19 mouse cellular contexts compared by ENCODE assay signal in genomic region chr1:185608440-185608839, GRCm38 (mm10).
"Had no signal": no experiment of that assay in that cellular context is flagged by ENCODE, and none has a peak within 500 bp of the region (broad histone marks: within the 10 kb centered on the region; RNA-seq: fewer than 3 reads in every experiment).

No protein-coding gene starts in this region.

- H3K9ac ChIP-seq: lung, embryonic 14.5 days; midbrain, embryonic 12.5 days; neural tube, embryonic 13.5 days; neural tube, embryonic 15.5 days had no signal

- H3K27me3 ChIP-seq: midbrain, embryonic 12.5 days; neural tube, embryonic 13.5 days; neural tube, embryonic 15.5 days had no signal

- DNase-seq: lung, adult 18-20 months; lung, embryonic 14.5 days; lung, postnatal 10 days; lung, postnatal 4 days; midbrain, embryonic 14.5 days; retina, postnatal 1 day; right cerebral cortex, adult 18-20 months; right cerebral cortex, postnatal 25 days; right cerebral cortex, postnatal 4 days; spleen, adult 18-20 months; thymus, adult 18-20 months; thymus, postnatal 14 days; thymus, postnatal 36 days had no signal

- H3K27ac ChIP-seq: midbrain, embryonic 10.5 days; midbrain, embryonic 12.5 days; neural tube, embryonic 13.5 days; neural tube, embryonic 15.5 days had no signal

- H3K4me3 ChIP-seq: midbrain, embryonic 10.5 days; midbrain, embryonic 12.5 days; myocyte; neural tube, embryonic 13.5 days; neural tube, embryonic 15.5 days had no signal

- H3K4me1 ChIP-seq: midbrain, embryonic 10.5 days; midbrain, embryonic 12.5 days; neural tube, embryonic 13.5 days; neural tube, embryonic 15.5 days had no signal

- H3K9me3 ChIP-seq: midbrain, embryonic 10.5 days; midbrain, embryonic 12.5 days; neural tube, embryonic 13.5 days; neural tube, embryonic 15.5 days had no signal

- ATAC-seq: midbrain, embryonic 16.5 days had no signal

- H3K36me3 ChIP-seq: midbrain, embryonic 10.5 days; midbrain, embryonic 12.5 days; neural tube, embryonic 13.5 days; neural tube, embryonic 15.5 days had no signal

- H3K4me2 ChIP-seq: lung, embryonic 14.5 days; midbrain, embryonic 12.5 days; neural tube, embryonic 13.5 days; neural tube, embryonic 15.5 days had no signal
